Mouse (Mus musculus) hematopoietic stem cell, adult 5-6 weeks (primary cell): ENCODE results near the gene Amh. TPM values are rescaled to one million over a fixed set of nuclear protein-coding genes. Genes with fewer than 3 reads are reported as not detected.
"Not testable (repeated sequence)": the region's sequence is repeated elsewhere in the genome, so short reads cannot be mapped to it uniquely, and the experiment has no call there.

Experiments used
- ATAC-seq, 2 experiments: fragments of 125-278 bp in 1 of 2; replicated peaks in 1 of 2; 2 replicates each; pipeline ENCODE4 v1.8.0; 2016 to 2017; ENCODE audit warnings: inconsistent platforms in 2 of 2, mild to moderate bottlenecking in 2 of 2, moderate number of reproducible peaks in 2 of 2, low read depth in 1 of 2, moderate TSS enrichment in 1 of 2; ENCODE audit not compliant: low FRiP score in 2 of 2, poor library complexity in 2 of 2, severe bottlenecking in 2 of 2, insufficient read depth in 1 of 2, low TSS enrichment in 1 of 2
- total RNA-seq: library from RNA; stranded (forward); fragments of 172-1452, 232-1000 nt; gene quantifications from 2 replicates; pipeline ENCODE4 v1.2.3, GENCODE M21; 2017

Gene Amh
- total RNA-seq, 1 experiment from 2014 or later: 0.15 TPM

DNA sequence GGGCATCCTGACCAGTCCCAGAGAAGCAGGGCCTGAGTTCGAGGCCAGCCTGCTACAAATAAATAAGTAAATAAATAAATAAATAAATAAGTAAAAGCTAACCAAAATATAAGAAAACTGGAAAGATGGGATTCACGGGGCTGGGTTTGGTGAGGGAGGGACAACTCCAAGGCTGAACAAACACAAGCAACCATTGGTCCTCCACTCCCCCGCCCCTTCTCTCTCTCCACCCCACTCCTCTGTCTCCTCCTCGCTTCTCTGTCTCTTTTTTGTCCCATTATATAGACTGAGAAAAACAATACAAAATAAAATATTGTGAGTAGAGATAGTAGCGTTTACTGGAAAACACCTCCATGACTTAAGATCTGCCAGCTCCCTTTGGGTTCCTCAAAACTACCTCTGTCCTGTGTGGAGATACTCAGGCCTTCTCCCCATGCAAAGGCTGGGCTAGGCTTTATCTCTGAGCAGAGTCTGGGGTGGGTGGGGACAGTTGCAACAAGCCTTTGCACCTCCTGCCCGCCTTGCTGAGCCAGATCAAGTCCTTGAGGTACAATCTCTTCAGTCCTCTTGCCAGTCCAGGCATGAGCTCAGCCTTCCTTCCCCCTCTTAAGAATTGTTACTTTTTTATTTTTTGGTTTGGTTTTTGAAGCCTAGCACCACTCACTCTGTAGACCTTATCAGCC is 13.7 kb downstream of the Amh start:
- ATAC-seq: peak; percentile 17 to 22; a peak in 1 of 4 replicates

DNA sequence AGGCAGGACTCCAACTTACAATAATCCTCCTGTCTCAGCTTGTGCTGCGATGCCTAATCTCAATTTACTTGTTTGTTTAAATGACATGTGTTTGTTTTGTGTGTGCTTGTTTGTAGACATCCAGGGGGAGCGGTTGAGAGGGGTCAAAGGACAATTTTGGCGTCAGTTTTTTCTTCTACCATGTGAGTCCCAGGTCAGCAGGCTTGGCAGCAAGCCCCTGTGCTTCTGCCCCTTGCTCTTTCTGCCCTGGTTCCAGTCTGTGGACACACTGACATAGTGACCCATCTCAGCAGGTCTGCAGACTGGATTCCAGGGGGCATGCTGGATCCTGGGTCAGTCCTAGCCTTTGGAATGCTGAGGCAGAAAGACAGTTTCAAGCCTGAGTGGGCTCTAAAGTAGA is 14.4 kb downstream of the Amh start:
- ATAC-seq: no peak

GRCm38 (mm10) chr10:80821991-80822390 is 16.9 kb downstream of the Amh start:
- no peak for ATAC-seq

GRCm38 (mm10) chr10:80822528-80822927 is 17.5 kb downstream of the Amh start:
- no peak for ATAC-seq

DNA sequence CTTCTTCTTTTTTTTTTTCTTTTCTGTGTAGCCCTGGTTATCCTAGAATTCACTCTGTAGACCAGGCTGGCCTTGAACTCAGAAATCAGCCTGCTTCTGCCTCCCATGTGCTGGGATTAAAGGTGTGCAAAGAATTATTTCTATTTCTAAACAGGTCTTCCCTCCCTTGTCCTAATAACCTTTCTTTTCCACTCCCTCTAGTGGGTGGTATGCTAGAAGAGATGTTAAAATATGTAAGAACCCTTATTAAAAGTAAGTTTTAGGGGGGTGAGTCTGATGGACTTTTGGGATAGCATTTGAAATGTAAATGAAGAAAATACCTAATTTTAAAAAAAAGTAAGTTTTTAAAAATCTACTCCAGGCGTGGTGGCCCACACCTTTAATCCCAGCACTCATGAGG is 18.3 kb downstream of the Amh start:
- ATAC-seq: no peak

GRCm38 (mm10) chr10:80823847-80824643 is 19.0 kb downstream of the Amh start:
- ATAC-seq: no peak

DNA sequence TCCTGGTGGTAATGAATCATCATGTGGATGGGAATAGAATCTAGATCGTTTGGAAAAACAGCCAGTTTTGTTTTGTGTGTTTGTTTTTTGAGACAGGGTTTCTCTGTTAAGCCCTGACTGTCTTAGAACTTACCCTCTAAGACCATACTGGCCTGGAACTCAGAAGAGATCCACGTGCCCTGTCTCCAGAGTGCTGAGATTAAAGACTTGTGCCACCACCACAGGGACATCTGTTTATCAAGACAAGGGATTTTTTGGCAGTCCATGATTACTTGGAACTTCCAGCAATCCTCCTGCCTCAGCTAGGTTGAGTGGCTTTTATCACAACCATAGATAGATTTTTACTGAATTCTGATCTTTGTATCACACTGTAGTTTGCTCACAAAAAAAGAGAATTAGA is 19.8 kb downstream of the Amh start:
- no peak for ATAC-seq

DNA sequence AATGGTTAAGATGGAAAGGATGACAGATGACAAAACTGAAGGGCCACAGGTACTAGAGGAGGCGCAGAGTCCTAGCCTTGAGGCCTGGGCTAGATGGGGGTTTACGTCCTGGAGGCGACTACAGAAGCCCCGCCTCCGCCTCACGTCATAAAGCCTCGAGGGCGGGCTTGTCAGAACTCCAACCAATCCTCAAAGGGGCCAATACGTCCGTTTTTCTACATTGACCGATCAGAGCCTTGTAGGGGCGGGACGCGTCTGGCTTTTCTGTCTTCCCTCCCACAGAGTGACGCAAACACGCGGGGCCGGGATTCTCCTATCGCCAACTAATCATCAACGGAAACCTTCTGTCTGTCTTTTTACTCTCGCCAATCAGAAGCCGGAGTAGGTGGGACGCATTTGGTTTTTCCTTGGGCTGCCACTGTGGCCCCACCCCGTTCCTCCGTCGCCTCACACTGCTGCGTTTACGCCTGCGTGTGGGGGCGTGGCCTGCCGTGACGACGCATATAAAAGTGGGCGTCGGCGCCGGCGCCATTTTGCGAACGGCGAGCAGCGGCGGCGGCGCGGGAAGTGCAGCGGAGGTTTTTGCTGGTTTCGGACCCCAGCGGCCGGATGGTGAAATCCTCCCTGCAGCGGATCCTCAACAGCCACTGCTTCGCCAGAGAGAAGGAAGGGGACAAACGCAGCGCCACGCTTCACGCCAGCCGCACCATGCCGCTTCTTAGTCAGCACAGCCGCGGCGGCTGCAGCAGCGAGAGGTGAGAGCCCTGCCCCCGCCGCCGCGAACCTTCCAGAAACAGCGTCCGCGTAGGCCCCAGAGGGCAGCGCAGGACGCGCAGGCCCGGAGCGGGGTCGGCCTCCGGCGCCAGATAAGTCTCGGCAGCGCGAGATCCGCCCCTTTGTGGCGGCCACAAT is 21.4 kb downstream of the Amh start, which contains the start of gene Oaz1:
Gene Oaz1, plus strand, starts transcription at position 506 of the 912 bp plus-strand sequence.
- peak; percentile 87 to 88 for ATAC-seq

DNA sequence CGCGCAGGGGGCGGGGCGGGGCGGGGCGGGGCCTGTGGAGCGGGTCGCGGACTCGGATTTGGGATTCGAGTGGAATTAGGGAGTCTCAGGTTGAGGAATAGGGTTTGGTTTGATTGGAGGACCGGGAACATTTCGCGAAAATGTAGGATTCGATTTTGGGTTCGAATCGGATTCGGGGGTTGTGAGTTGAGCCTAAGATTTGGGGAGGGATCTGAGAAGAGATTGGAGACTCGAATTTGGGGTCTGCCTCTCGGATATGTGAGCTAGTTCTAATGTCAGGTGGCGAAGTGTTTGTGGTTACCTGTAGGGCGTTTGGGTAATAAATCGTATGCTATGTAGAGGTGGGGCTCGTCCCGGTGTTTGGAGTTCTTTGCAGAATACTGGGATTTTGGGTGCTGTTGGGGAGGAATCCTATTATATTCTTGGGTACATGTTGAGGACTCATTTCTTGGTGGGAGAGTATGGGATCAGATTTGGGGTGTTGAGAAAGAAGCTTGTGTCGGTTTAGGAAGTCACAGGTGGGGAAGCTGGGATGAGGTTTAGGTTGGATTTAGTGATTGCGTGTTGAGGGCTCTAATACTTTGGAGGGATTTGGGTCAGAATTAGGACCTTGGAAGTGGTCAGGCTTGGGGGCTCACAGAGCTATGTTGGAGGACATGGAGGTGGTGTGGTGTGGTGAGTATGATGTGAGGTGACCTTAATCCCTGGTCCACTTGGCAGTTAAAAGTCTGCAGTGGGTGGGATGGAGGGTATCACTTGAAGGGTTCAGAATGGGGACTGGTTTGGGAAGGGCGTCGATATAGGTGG is 22.2 kb downstream of the Amh start:
- ATAC-seq: no peak

- no peak for ATAC-seq
Measured at GRCm38 (mm10) chr10:80827870-80828420, 22.9 kb downstream of the Amh start.

- ATAC-seq: not testable (repeated sequence)
Measured at GRCm38 (mm10) chr10:80828587-80828986, 23.5 kb downstream of the Amh start.

DNA sequence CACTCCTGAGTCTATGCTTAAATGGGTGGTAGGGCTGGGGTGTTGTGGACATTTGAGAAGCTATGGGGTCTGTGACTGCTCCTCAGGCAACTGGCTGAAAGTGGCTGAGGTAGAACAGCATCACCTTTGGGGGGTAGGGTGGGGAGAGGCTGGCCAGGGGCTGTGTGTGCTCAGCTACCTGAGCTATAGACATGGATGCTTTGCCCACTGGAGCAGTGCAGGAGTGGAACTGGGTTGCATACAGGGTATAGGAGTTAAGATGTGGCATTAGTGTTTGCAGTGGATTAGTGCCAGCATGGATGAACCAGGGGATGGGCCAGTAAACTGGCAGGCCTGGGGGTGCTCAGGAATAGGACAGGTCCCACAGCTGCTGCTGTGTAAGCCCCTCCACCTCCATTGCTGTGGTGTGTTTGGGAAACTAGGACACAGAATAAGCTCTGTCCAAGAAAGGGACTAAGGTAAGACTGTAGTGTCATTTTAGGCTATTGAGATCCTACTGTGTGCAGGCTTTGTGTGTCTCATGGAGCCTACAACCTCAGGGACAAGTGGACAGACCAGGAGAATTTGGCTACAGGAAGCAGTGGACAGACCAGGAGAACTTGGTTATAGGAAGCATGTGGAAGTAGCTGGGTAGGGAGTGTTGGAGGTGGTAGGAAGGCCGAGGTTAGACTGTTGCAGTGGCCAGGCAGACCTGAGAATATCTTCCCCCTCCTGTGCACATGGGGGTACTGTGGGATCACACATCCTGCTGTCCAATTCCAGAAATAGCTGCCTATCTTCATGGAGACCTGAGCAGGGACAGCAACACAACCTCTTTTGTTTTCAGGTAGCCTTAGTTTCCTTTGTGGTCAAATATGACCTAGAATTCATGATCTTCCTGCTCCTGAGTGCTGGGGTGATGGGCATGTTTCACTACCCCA is 24.6 kb downstream of the Amh start:
- no peak for ATAC-seq

- ATAC-seq: peak; percentile 13 to 24; a peak in 2 of 4 replicates
Measured at GRCm38 (mm10) chr10:80831136-80831535, 26.1 kb downstream of the Amh start.

GRCm38 (mm10) chr10:80832818-80833217 is 27.8 kb downstream of the Amh start:
- ATAC-seq: no peak

GRCm38 (mm10) chr10:80835617-80836016 is 30.6 kb downstream of the Amh start:
- no peak for ATAC-seq

DNA sequence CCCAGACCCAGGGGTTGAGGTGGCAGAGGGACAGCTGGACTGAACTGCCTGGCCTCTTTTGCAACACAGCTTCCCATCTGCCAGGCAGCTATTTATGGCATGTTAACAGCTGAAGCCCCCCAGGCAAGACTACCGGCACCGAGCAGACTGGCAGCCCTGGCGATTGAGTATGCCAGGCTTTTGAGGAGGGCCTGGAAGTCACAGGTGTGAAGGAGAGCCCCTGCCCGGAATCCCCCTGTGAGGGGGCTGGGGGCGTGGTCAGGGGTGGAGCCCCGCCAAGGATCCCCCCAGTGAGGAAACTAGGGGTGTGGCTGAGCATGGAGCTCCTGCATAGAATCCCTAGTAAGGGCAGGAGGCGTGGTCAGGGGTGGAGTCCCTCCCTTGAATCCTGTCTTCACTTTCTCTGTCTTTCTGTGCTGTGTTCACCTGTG is 31.9 kb downstream of the Amh start:
- no peak for ATAC-seq
